Mouse (Mus musculus) embryo, embryonic 11 days (tissue): ENCODE results near the gene Ppp2r5b.

ENCODE experiments used
- DNase-seq: peaks from one replicate; pipeline ENCODE4 v3.0.0-alpha.2; 2015

The Ppp2r5b gene

DNA sequence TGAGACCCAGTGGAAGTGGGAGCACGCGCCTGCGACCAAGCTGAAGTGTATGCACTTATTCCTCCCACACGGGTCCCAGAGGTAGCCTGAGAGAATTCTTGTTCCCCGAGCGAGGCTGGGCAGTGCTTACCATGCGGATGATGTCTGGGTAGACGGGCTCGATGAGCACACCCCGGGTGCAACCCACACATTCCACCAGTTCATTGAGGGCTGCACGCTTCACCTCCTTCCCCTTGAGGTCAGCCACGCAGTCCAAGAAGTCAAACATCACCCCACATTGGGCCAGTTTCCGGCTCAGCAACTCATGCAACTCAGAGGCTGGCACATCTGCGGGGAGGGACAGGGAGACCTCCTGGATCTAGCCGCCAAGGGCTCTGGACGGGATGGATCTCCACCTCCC lies 2.0 kb downstream of the Ppp2r5b start:
- no peak for DNase-seq

DNA sequence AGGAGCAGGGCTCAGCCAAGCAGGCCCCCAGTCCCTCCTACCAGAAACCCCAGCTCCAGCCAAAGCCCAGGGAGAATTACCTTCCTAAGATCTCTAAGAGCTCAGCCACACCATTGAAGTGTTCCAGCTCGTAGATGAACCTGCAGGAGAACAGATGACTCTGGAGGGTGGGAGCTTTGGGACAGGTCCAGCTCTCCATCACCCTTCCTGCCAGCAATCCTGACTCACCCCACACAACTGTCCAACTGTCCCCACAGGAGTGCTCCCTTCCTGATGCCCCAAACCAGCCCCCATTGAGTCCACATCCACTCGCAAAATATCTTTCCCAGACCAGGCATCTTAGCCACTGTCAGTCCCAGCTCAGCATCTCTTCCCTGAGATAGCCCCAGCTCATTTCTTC lies 4.6 kb downstream of the Ppp2r5b start:
- no peak for DNase-seq

DNA sequence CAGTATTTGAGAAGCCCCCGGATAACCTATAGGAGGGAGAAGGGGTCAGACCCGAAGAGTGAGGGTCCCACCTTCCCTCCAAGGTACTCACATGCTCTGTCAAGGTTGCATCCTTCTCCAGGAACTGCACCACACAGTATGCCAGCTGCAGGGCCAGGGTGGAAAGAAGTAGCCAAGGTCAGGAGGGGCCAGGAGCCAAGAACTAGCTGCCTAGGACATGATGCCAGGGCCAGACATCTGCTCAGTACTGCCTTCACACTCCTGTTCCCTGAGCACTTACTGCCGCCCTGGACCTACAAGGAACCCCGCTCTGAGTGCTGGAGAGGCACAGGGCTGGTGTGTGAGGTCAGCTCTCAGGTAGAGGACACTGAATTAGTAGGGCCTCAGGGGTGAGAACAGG lies 5.3 kb downstream of the Ppp2r5b start:
- DNase-seq: no peak

DNA sequence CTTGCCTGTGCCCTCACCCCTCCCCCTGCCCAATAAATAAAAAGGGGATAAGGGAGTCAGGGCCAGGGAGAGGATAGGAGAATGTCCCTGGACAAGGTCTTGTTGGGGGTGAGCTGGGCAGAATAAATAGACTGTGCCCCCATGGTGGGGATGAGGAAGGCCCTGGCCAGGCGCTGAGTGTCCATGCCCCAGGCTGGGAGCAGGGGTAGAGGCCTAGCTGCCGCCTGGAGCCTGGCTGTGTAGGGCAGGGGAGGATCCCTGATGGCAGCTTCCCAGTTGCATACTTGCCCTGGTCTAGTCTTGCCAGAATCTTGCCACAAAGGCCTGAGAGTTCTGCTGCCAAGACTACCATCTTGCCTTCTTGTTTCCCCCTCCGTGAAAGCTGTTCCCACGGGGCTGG lies 7.8 kb downstream of the Ppp2r5b start:
- DNase-seq: no peak

DNA sequence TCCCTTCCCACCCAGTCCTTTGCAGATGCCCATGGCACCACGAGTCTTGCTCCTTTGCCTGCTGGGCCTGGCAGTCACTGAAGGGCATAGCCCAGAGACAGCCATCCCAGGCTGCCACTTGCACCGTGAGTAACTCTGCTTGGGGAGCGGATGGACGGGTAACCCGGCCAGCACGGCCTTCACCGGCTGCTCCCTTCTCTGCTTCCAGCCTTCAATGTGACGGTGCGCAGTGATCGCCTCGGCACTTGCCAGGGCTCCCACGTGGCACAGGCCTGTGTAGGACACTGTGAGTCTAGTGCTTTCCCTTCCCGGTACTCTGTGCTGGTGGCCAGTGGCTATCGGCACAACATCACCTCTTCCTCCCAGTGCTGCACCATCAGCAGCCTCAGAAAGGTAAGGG lies 8.9 kb downstream of the Ppp2r5b start:
- DNase-seq: no peak

DNA sequence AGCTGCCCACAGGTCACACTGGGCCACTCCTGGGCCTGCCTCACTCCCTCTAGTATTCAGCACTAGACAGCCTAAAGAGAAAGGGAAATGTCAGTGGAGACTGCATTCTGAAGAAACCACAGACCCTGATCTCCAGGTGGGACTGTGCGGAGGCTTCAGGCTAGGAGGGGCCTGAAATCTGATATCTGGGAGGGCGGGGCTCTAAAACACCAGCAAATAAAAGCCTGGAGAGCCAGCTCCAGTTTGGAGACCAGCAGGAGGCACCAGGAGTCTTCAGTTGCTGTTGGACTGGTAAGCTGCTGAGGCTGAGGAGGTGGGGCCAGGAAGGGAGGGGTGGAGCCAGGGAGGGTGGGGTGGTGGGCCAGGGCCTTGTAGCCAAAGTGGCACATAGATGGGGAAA lies 9.5 kb downstream of the Ppp2r5b start, which contains the start of gene Gpha2:
Gene Gpha2 (plus strand): TSS at position 246 of the 400 bp plus-strand sequence.
- peak; percentile 67 for DNase-seq

DNA sequence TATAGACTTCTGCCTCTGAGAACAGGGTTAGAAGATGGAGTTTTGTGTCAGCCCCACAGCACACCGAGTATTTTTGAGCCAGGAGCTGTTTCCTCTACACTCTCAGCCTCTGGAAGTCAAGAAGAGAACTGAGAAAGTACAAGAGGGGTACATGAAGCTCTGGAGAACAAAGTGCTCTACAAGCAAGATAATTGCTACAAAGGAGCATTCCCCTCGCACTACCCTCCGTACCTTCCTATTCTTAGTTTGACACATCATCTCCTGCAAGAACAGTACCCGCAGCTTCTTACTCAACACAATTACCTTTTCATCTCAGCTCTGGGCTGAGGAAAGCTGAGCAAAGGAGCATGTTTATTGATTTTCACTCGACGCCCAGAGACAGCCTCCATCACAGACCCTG lies 17.1 kb downstream of the Ppp2r5b start:
- DNase-seq: no peak

DNA sequence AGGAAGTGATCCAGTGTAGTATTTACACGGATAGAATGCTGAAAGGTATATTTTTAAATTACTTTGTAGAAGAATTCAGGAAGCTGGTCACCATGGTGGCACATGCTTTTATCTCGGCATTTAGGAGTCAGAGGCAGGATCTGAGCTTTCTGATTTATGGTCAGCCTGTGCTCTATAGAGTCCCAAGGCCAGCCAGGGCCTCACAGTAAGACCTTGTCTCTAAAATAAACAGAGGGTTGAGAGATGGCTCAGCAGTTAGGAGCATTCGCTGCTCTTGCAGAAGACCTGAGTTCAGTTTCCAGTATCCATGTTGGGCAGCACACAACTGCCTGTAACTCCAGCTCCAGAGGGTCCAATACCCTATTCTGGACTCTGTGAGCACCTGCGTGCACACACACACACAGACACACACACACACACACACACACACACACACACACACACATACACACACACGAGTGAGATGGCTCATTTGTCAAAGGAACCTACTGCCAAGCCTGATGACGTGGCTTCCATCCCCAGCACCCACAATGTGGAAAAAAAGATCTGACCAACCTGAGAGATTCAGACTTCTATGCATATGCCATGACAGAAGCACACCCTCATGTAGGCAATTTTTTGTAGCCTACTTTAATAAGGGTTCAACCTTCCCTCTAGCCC lies 19.5 kb downstream of the Ppp2r5b start:
- DNase-seq: no peak

DNA sequence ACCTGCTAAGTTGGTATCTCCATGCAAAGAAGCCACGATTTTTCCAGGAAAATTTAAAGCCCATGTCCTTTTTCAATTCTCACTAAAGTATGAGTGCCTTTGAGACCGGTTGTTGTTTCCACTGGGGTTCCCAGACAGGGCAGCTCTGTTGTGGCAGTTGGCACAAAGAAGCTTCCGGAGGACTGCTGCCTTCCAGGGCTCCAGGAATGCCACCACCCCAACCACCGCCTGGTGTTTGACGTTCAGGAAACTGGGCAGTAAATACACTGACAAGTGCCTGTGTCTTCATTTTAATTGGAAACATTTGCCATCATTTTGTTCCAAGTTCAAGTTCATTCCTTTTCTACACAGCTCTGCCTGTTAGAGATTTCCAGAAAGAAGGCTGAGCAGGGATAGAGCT lies 29.0 kb downstream of the Ppp2r5b start:
- DNase-seq: no peak

DNA sequence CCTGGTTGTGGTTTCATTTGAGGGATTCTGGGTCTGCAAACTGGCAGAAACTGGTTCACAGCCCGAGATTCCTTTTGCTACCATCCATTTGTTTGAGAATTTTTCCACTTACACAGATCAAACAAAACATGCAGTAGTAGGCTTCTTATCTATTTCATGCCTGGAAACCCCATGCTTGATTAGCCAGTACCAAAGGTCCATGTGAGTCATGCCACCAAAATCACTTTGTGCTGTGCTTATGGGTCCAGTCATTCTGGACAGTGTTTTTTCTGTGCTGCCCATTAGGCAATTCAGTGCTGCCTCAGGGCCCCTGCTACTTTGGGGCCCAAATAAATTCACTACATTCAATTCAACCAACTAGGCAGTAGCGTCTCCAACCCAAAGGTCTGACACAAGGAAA lies 31.4 kb downstream of the Ppp2r5b start:
- no peak for DNase-seq

DNA sequence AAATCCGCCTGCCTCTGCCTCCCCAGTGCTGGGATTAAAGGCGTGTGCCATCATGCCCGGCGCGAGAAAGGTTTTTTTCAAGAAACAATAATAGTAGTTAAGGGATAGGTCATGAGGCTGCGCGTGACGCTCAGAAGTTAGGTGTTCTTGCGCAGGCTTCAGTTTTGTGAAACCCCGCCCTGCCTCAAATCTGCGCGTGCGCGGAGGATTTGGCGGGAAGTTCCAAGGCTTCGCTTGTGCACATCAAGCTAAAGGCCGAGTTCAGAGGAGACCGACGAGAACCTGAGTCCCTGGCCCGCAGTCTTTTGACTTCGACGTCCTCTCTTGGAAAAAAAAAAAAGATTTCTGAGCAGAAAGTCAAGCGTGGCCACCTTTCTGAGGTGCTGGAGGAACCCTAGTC lies 51.5 kb downstream of the Ppp2r5b start, which contains the start of gene Majin:
Gene Majin (plus strand): TSS at position 258 of the 400 bp plus-strand sequence.
- DNase-seq: no peak

DNA sequence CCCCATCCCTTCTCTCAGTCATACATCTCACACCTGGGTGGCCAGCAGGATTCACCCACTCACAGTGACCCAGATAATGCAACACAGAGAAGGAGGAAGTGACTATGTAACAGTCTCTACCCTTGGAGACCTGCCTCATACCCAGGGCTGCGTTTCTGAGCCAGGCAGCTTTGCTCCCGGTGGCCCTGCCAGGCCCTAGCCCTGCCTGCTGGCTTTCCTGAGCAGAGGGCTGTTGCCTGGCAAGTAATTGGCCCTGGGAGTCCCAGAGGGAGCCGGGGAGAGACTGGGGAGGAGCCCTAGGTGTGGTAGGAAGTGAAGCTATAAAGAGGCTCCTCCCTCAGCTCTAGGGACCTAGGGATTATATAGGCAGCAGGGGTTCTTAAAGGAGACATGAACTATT lies 53.1 kb downstream of the Ppp2r5b start:
- no peak for DNase-seq

DNA sequence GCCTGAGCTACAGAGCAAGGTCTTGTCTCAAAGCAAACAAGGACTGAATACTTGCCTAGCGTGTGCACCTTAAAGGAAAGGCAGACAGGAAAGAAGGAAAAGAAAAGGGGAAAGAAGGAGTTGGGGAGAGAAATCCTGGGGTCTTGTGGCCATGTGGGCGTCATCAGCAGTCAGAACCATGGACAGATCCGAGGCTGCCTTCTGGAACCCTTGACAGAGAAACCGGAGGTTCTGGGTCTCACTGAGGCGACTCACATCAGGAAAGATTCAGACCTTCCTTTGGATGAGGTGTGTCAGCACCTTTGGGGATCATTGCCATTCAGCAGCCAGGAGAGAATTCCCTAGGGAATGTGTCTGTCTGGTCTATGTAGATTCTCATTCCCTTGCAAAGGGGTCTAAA lies 54.0 kb downstream of the Ppp2r5b start:
- DNase-seq: peak; percentile 62

DNA sequence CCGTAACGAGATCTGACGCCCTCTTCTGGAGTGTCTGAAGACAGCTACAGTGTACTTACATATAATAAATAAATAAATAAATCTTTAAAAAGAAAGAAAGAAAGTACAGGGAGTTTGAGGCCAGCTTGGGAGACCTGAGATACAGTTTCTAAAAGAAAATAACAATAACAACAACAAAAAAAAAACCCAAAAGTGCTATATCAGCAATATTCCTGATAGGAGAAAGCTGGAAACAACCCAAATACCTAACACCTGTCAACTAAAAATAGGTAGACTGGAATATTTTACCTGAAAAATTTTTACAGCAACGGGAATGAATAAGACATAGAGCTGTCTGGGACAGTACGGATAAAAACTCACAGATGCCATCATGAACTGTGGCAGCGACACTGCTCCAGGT lies 56.9 kb downstream of the Ppp2r5b start:
- no peak for DNase-seq
